Mouse (Mus musculus) testis, postnatal 10 days (tissue): ENCODE data around the gene Ube2m.

ENCODE experiments used
- DNase-seq: peaks from one replicate; pipeline ENCODE4 v3.0.0; 2021; ENCODE audit warnings: low spot score

The Ube2m gene

DNA sequence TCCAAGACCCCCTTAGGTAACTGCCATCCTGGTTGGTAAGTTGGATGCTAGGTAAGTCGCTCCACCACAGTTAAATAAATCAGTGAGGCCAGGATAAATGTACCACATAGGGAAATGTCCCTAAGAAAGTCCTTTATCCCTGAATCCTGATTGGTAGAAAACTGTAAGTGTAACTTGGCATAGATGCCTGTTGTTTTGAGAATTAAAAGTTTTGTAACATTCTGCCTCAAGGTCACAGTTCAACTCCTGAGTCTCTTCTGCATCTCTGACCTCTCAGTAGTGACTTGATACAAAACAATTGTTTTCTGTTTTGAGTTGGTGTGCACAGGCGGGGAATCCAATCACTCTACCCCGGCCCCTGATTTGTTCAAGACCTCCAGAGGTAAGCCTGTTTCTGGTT is 39.2 kb downstream of the Ube2m start, which contains the start of gene Trim28:
TSS of gene Trim28 (plus strand) at position 264 of the 400 bp plus-strand sequence.
- no peak for DNase-seq

DNA sequence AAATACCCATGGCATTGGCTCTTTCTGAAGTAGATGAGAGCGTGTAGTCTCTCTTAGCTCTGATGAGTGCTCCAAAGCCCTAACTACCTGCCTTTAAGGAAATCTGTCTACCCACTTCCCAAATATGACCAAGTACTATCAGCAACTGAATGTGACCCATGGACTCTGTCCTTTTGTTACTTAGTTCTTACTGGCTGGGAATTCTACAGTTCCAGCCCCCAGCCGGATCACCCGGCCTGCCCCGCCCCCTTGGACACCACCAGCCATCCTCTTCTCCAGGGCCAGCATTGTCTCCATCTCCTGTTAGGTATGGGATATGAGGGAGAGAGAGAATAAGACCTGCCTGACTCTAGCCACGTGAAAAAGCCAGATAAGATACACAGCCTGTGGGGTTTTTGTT is 40.0 kb downstream of the Ube2m start, which contains the start of gene Slc27a5:
TSS of gene Slc27a5 (minus strand) at position 140 of the 400 bp plus-strand sequence.
- DNase-seq: no peak

- no peak for DNase-seq
Observed at GRCm38 (mm10) chr7:12997230-12997629, 40.8 kb downstream of the Ube2m start.

GRCm38 (mm10) chr7:12995862-12996261 is 42.2 kb downstream of the Ube2m start:
- no peak for DNase-seq

GRCm38 (mm10) chr7:12993148-12993547 is 44.9 kb downstream of the Ube2m start:
- DNase-seq: no peak

GRCm38 (mm10) chr7:12992222-12992621 is 45.9 kb downstream of the Ube2m start:
- DNase-seq: no peak

DNA sequence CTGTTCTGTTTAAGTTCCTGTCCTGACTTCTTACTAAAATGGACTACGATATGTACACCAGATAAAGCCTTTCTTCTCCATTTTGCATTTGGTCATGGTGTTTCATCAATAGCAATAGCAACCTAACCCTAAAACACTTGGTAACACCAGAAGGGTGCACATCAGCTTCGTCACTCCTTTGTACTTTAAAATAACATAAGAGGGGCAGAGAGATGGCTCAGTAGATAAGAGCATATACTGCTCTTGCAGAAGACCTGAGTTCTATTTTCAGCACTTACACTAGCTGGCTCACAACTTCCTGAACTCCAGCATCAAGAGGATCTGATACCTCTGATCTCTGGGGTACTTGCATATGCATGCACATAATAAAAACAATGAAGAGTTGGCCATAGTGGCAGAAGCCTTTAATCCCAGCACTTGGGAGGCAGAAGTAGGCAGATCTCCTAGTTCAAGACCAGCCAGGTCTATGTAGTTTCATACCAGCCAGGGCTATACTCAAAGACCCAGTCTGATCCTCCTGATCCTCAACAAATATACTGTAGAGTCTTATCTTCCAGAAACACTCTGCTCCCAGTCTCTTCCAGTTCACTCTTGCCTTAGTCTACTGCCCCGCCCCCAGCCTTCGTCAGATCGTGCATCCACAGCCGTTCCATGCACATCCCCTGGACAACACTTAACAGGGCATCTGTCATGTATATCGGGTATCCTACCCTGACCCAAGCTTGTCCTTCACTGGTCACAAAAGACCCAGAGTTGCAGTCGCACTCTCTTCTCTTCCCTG is 50.5 kb downstream of the Ube2m start:
- no peak for DNase-seq

DNA sequence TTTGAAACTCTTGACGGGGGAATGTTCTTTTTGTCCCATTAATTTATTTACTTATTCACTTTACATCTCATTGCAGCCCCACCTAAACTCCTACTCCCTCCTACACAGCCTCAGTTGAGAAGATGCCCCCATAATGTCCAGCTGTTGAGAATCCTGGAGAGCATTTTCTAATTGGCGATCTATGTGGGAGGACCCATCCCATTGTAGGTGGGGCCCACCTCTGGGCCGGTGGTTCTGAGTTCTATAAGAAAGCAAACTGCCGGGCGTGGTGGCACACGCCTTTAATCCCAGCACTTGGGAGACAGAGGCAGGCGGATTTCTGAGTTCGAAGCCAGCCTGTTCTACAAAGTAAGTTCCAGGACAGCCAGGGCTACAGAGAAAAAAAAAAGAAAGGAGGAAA is 51.2 kb downstream of the Ube2m start:
- DNase-seq: no peak

GRCm38 (mm10) chr7:12985724-12986123 is 52.4 kb downstream of the Ube2m start:
- no peak for DNase-seq
